Mouse (Mus musculus): ENCODE measurements around the gene Wdsub1. TPM values are rescaled to one million over a fixed set of nuclear protein-coding genes. Genes with fewer than 3 reads are reported as not detected.

Gene Wdsub1
- total and polyA plus RNA-seq, 3 experiments = 8.2 to 13.5 (median 12.9) TPM

GRCm38 (mm10) chr2:59838825-59839224, 43.6 kb downstream of the Wdsub1 start:
- Histone ChIP-seq H3K36me3 (replicated peaks in 1 of 2; ENCODE audit: control insufficient read depth in 1 of 2, insufficient read depth in 1 of 2, low read length in 1 of 2) (no peaks in the 10 kb centered on the region), H3K79me2 (replicated peaks; ENCODE audit: control insufficient read depth, extremely low read depth, insufficient read depth, poor library complexity, severe bottlenecking) (no peaks in the 10 kb centered on the region), H3K4me2 (ENCODE audit: insufficient read depth, low read depth, poor library complexity, severe bottlenecking) (no peak overlapping the region), H3K27me3 (replicated peaks) (no peaks in the 10 kb centered on the region), H3K27ac (ENCODE audit: insufficient read depth, low read depth) (no peak overlapping the region), H3K4me1 (ENCODE audit: control insufficient read depth in 1 of 2, insufficient read depth in 2 of 2) (peaks cover 0 to 13% of the 10 kb centered on the region in 2 experiments; a peak in 3 of 4 replicates), H3K9ac (ENCODE audit: insufficient read depth, low read depth) (no peak overlapping the region), H3K4me3 (replicated peaks in 1 of 3; ENCODE audit: low read depth in 2 of 3, low read length in 2 of 3, poor library complexity in 1 of 3) (no peak overlapping the region), H3K9me3 (replicated peaks; ENCODE audit: low read length) (peaks cover 6% of the 10 kb centered on the region)
- TF ChIP-seq KAT2A (IDR thresholded peaks at IDR 0.05; ENCODE audit: insufficient replicate concordance, low read length) = no peak
- TF ChIP-seq BHLHE40 (IDR thresholded peaks at IDR 0.05; ENCODE audit: low read depth, low read length) = no peak
- TF ChIP-seq ZC3H11A (IDR thresholded peaks at IDR 0.05; ENCODE audit: low read depth, low read length) = no peak
- no peak for TF ChIP-seq E2F4 (IDR thresholded peaks at IDR 0.05; ENCODE audit: insufficient replicate concordance, low read depth, low read length)
- TF ChIP-seq IRF4 (IDR thresholded peaks at IDR 0.05; ENCODE audit: low read depth, low read length) = no peak
- no peak for TF ChIP-seq RAD21 (IDR thresholded peaks at IDR 0.05; ENCODE audit: low read depth, low read length)
- no peak for TF ChIP-seq NRF1 (IDR thresholded peaks at IDR 0.05; ENCODE audit: low read depth, low read length)
- no peak for TF ChIP-seq CTCF (conservative IDR thresholded peaks at IDR 0.05 in 1 of 2, IDR thresholded peaks at IDR 0.05 in 1 of 2; ENCODE audit: low read depth in 2 of 2, low read length in 2 of 2)
- no peak for TF ChIP-seq JUND (conservative IDR thresholded peaks at IDR 0.05; ENCODE audit: low read depth, low read length)
- TF ChIP-seq MAX (IDR thresholded peaks at IDR 0.05; ENCODE audit: low read length) = no peak
- TF ChIP-seq JUN (IDR thresholded peaks at IDR 0.05; ENCODE audit: insufficient read depth, low read depth, low read length) = no peak
- TF ChIP-seq POLR2AphosphoS2 (IDR thresholded peaks at IDR 0.05; ENCODE audit: low read depth, low read length) = no peak
- TF ChIP-seq EP300 (IDR thresholded peaks at IDR 0.05; ENCODE audit: low read length) = no peak
- no peak for TF ChIP-seq MEF2A (IDR thresholded peaks at IDR 0.05; ENCODE audit: borderline replicate concordance, low read depth, low read length)
- no peak for TF ChIP-seq ZNF384 (IDR thresholded peaks at IDR 0.05; ENCODE audit: low read depth, low read length)
- TF ChIP-seq USF1 (IDR thresholded peaks at IDR 0.05; ENCODE audit: low read depth, low read length) = no peak
- no peak for TF ChIP-seq CHD2 (IDR thresholded peaks at IDR 0.05; ENCODE audit: low read length)
- no peak for DNase-seq (ENCODE audit: extremely low read depth)
- in situ Hi-C loops (cut with MboI; ENCODE audit: low pct_ligation_motif_present, low pct_unique_long_range_greater_than_20kb, low sequenced_read_pairs) (no loop called here), dilution Hi-C loops (cut with MboI; ENCODE audit: extremely low pct_ligation_motif_present, extremely low pct_unique_long_range_greater_than_20kb, low sequenced_read_pairs) (no loop called here)

- no peak overlapping the region for H3K4me2 ChIP-seq (ENCODE audit: insufficient read depth, low read depth, poor library complexity, severe bottlenecking)
- no peaks in the 10 kb centered on the region for H3K79me2 ChIP-seq (replicated peaks; ENCODE audit: control insufficient read depth, extremely low read depth, insufficient read depth, poor library complexity, severe bottlenecking)
- H3K4me3 ChIP-seq (replicated peaks in 1 of 3; ENCODE audit: low read depth in 2 of 3, low read length in 2 of 3, poor library complexity in 1 of 3) = no peak overlapping the region
- H3K27ac ChIP-seq (ENCODE audit: insufficient read depth, low read depth) = no peak overlapping the region
- no peak overlapping the region for H3K9ac ChIP-seq (ENCODE audit: insufficient read depth, low read depth)
- H3K27me3 ChIP-seq (replicated peaks) = no peaks in the 10 kb centered on the region
- no peaks in the 10 kb centered on the region; a peak in 2 of 4 replicates for H3K4me1 ChIP-seq (ENCODE audit: control insufficient read depth in 1 of 2, insufficient read depth in 2 of 2)
- no peaks in the 10 kb centered on the region for H3K36me3 ChIP-seq (replicated peaks in 1 of 2; ENCODE audit: control insufficient read depth in 1 of 2, insufficient read depth in 1 of 2, low read length in 1 of 2)
- dilution Hi-C loops (cut with MboI; ENCODE audit: extremely low pct_ligation_motif_present, extremely low pct_unique_long_range_greater_than_20kb, low sequenced_read_pairs) (no loop called here), in situ Hi-C loops (cut with MboI; ENCODE audit: low pct_ligation_motif_present, low pct_unique_long_range_greater_than_20kb, low sequenced_read_pairs) (no loop called here)
- no peak for TF ChIP-seq NRF1 (IDR thresholded peaks at IDR 0.05; ENCODE audit: low read depth, low read length)
- no peak for TF ChIP-seq USF1 (IDR thresholded peaks at IDR 0.05; ENCODE audit: low read depth, low read length)
- no peak for TF ChIP-seq ELF1 (IDR thresholded peaks at IDR 0.05; ENCODE audit: low read depth, low read length)
- TF ChIP-seq BHLHE40 (IDR thresholded peaks at IDR 0.05; ENCODE audit: low read depth, low read length) = no peak
- TF ChIP-seq SMC3 (IDR thresholded peaks at IDR 0.05; ENCODE audit: low read depth, low read length) = no peak
- no peak for TF ChIP-seq RCOR1 (conservative IDR thresholded peaks at IDR 0.05; ENCODE audit: low read depth, low read length)
- TF ChIP-seq HCFC1 (IDR thresholded peaks at IDR 0.05; ENCODE audit: low read depth, low read length) = no peak
- no peak for TF ChIP-seq UBTF (IDR thresholded peaks at IDR 0.05; ENCODE audit: low read depth, low read length)
- TF ChIP-seq MYC (IDR thresholded peaks at IDR 0.05; ENCODE audit: low read depth, low read length) = no peak
- no peaks in the 10 kb centered on the region for H3K9me3 ChIP-seq (replicated peaks; ENCODE audit: low read length)
- DNase-seq (ENCODE audit: extremely low read depth) = no peak
Observed at GRCm38 (mm10) chr2:59831831-59832230, 50.6 kb downstream of the Wdsub1 start.

Data from CH12.LX (cell line).